Mouse (Mus musculus): Measurements from ENCODE around the gene Rxylt1. TPM values are rescaled to one million over a fixed set of nuclear protein-coding genes. Genes with fewer than 3 reads are reported as not detected.
A peak's percentile ranks its signal among the peaks of the same experiment; 100 is the strongest.

Rxylt1 gene
- polyA plus RNA-seq, 1 experiment from 2014 or later = 45.6 TPM

- Histone ChIP-seq H3K4me3 (ENCODE audit: low read depth, low read length) (peak within 1 kb of the TSS; percentile 64), H3K4me1 (ENCODE audit: control insufficient read depth, insufficient read depth, low read length) (no peaks in the 10 kb centered on the region; the same call in 1 of the 2 replicates), H3K9ac (replicated peaks; ENCODE audit: low read depth, low read length) (peak within 1 kb of the TSS; percentile 97), H3K27me3 (ENCODE audit: control insufficient read depth, insufficient read depth, low read length) (no peaks in the 10 kb centered on the region), H3K9me3 (ENCODE audit: control insufficient read depth, low read length) (no peaks in the 10 kb centered on the region), H3K27ac (ENCODE audit: low read depth, low read length) (peak within 1 kb of the TSS; percentile 93), H3K4me2 (ENCODE audit: low read depth, low read length) (peak within 1 kb of the TSS; percentile 77), H3K36me3 (ENCODE audit: control insufficient read depth, insufficient read depth, low read length) (no peaks in the 10 kb centered on the region)
- WGBS = 0% methylated on average over 52 of the region's 79 CpGs
- peak; percentile 82 for ATAC-seq (ENCODE audit: low read depth)
Observed at GRCm38 (mm10) chr10:122046904-122047726, 50.1 kb downstream of the Rxylt1 start, which contains the start of gene Srgap1. Gene Srgap1 (minus strand): TSS chr10:122047315.

GRCm38 (mm10) chr10:122046511-122046903 lies 50.7 kb downstream of the Rxylt1 start:
- Histone ChIP-seq H3K4me2 (ENCODE audit: low read depth, low read length) (peak overlapping the region; percentile 77), H3K36me3 (ENCODE audit: control insufficient read depth, insufficient read depth, low read length) (no peaks in the 10 kb centered on the region), H3K27ac (ENCODE audit: low read depth, low read length) (peak overlapping the region; percentile 93), H3K4me1 (ENCODE audit: control insufficient read depth, insufficient read depth, low read length) (no peaks in the 10 kb centered on the region; the same call in 1 of the 2 replicates), H3K9me3 (ENCODE audit: control insufficient read depth, low read length) (no peaks in the 10 kb centered on the region), H3K4me3 (ENCODE audit: low read depth, low read length) (peak overlapping the region; percentile 64), H3K27me3 (ENCODE audit: control insufficient read depth, insufficient read depth, low read length) (no peaks in the 10 kb centered on the region), H3K9ac (replicated peaks; ENCODE audit: low read depth, low read length) (peak overlapping the region; percentile 97)
- WGBS = 0% methylated on average over 13 of the region's 13 CpGs
- ATAC-seq (ENCODE audit: low read depth) = 0 out of 2 replicates have a peak, but pooled peaks have one; percentile 18

- H3K27me3 ChIP-seq (ENCODE audit: control insufficient read depth, insufficient read depth, low read length) = no peaks in the 10 kb centered on the region
- peak overlapping the region; percentile 77 for H3K4me2 ChIP-seq (ENCODE audit: low read depth, low read length)
- H3K4me3 ChIP-seq (ENCODE audit: low read depth, low read length) = peak overlapping the region; percentile 64
- H3K4me1 ChIP-seq (ENCODE audit: control insufficient read depth, insufficient read depth, low read length) = no peaks in the 10 kb centered on the region; the same call in 1 of the 2 replicates
- H3K9me3 ChIP-seq (ENCODE audit: control insufficient read depth, low read length) = no peaks in the 10 kb centered on the region
- H3K27ac ChIP-seq (ENCODE audit: low read depth, low read length) = peak overlapping the region; percentile 93
- H3K36me3 ChIP-seq (ENCODE audit: control insufficient read depth, insufficient read depth, low read length) = no peaks in the 10 kb centered on the region
- ATAC-seq (ENCODE audit: low read depth) = peak; percentile 9; the same call in 1 of the 2 replicates
- H3K9ac ChIP-seq (replicated peaks; ENCODE audit: low read depth, low read length) = peak overlapping the region; percentile 97
- WGBS = 6% methylated on average over 9 of the region's 9 CpGs
Observed at GRCm38 (mm10) chr10:122045946-122046345, 51.2 kb downstream of the Rxylt1 start.

GRCm38 (mm10) chr10:122044926-122045325 lies 52.2 kb downstream of the Rxylt1 start:
- no peak for ATAC-seq (ENCODE audit: low read depth)
- H3K4me1 ChIP-seq (ENCODE audit: control insufficient read depth, insufficient read depth, low read length) = no peaks in the 10 kb centered on the region; the same call in 1 of the 2 replicates
- no peaks in the 10 kb centered on the region for H3K36me3 ChIP-seq (ENCODE audit: control insufficient read depth, insufficient read depth, low read length)
- H3K27ac ChIP-seq (ENCODE audit: low read depth, low read length) = no peak overlapping the region
- H3K4me3 ChIP-seq (ENCODE audit: low read depth, low read length) = peak overlapping the region; percentile 64
- H3K9me3 ChIP-seq (ENCODE audit: control insufficient read depth, low read length) = no peaks in the 10 kb centered on the region
- H3K27me3 ChIP-seq (ENCODE audit: control insufficient read depth, insufficient read depth, low read length) = no peaks in the 10 kb centered on the region
- peak overlapping the region; percentile 22; the same call in 1 of the 2 replicates for H3K9ac ChIP-seq (replicated peaks; ENCODE audit: low read depth, low read length)
- H3K4me2 ChIP-seq (ENCODE audit: low read depth, low read length) = peak overlapping the region; percentile 77
- 46% methylated on average over 4 of the region's 4 CpGs for WGBS

GRCm38 (mm10) chr10:122040372-122040771 lies 56.8 kb downstream of the Rxylt1 start:
- no peak for ATAC-seq (ENCODE audit: low read depth)
- 47% methylated on average over 4 of the region's 4 CpGs for WGBS
- Histone ChIP-seq H3K4me2 (ENCODE audit: low read depth, low read length) (no peak overlapping the region), H3K4me3 (ENCODE audit: low read depth, low read length) (no peak overlapping the region), H3K4me1 (ENCODE audit: control insufficient read depth, insufficient read depth, low read length) (no peaks in the 10 kb centered on the region), H3K9ac (replicated peaks; ENCODE audit: low read depth, low read length) (no peak overlapping the region), H3K36me3 (ENCODE audit: control insufficient read depth, insufficient read depth, low read length) (no peaks in the 10 kb centered on the region; the same call in 1 of the 2 replicates), H3K27ac (ENCODE audit: low read depth, low read length) (no peak overlapping the region), H3K27me3 (ENCODE audit: control insufficient read depth, insufficient read depth, low read length) (no peaks in the 10 kb centered on the region), H3K9me3 (ENCODE audit: control insufficient read depth, low read length) (no peaks in the 10 kb centered on the region)

- Histone ChIP-seq H3K4me3 (ENCODE audit: low read depth, low read length) (no peak overlapping the region), H3K9ac (replicated peaks; ENCODE audit: low read depth, low read length) (no peak overlapping the region), H3K9me3 (ENCODE audit: control insufficient read depth, low read length) (no peaks in the 10 kb centered on the region), H3K27ac (ENCODE audit: low read depth, low read length) (no peak overlapping the region), H3K36me3 (ENCODE audit: control insufficient read depth, insufficient read depth, low read length) (no peaks in the 10 kb centered on the region; the same call in 1 of the 2 replicates), H3K4me2 (ENCODE audit: low read depth, low read length) (no peak overlapping the region), H3K27me3 (ENCODE audit: control insufficient read depth, insufficient read depth, low read length) (no peaks in the 10 kb centered on the region), H3K4me1 (ENCODE audit: control insufficient read depth, insufficient read depth, low read length) (no peaks in the 10 kb centered on the region)
- no peak for ATAC-seq (ENCODE audit: low read depth)
- WGBS = 94% methylated on average over 4 of the region's 4 CpGs
Observed at GRCm38 (mm10) chr10:122039566-122039965, 57.6 kb downstream of the Rxylt1 start.

- no peak overlapping the region for H3K27ac ChIP-seq (ENCODE audit: low read depth, low read length)
- H3K4me2 ChIP-seq (ENCODE audit: low read depth, low read length) = no peak overlapping the region
- no peaks in the 10 kb centered on the region for H3K9me3 ChIP-seq (ENCODE audit: control insufficient read depth, low read length)
- H3K36me3 ChIP-seq (ENCODE audit: control insufficient read depth, insufficient read depth, low read length) = no peaks in the 10 kb centered on the region; the same call in 1 of the 2 replicates
- H3K4me1 ChIP-seq (ENCODE audit: control insufficient read depth, insufficient read depth, low read length) = no peaks in the 10 kb centered on the region
- H3K9ac ChIP-seq (replicated peaks; ENCODE audit: low read depth, low read length) = no peak overlapping the region
- no peak overlapping the region for H3K4me3 ChIP-seq (ENCODE audit: low read depth, low read length)
- peak; percentile 66; the same call in 1 of the 2 replicates for ATAC-seq (ENCODE audit: low read depth)
- 67% methylated on average over 3 of the region's 3 CpGs for WGBS
- H3K27me3 ChIP-seq (ENCODE audit: control insufficient read depth, insufficient read depth, low read length) = no peaks in the 10 kb centered on the region
Observed at GRCm38 (mm10) chr10:122038554-122038953, 58.6 kb downstream of the Rxylt1 start.

GRCm38 (mm10) chr10:122033271-122033670 lies 63.9 kb downstream of the Rxylt1 start:
- 82% methylated on average over 5 of the region's 5 CpGs for WGBS
- Histone ChIP-seq H3K9ac (replicated peaks; ENCODE audit: low read depth, low read length) (no peak overlapping the region), H3K4me1 (ENCODE audit: control insufficient read depth, insufficient read depth, low read length) (no peaks in the 10 kb centered on the region), H3K4me2 (ENCODE audit: low read depth, low read length) (no peak overlapping the region), H3K9me3 (ENCODE audit: control insufficient read depth, low read length) (no peaks in the 10 kb centered on the region; the same call in 1 of the 2 replicates), H3K4me3 (ENCODE audit: low read depth, low read length) (no peak overlapping the region), H3K27me3 (ENCODE audit: control insufficient read depth, insufficient read depth, low read length) (no peaks in the 10 kb centered on the region), H3K27ac (ENCODE audit: low read depth, low read length) (no peak overlapping the region), H3K36me3 (ENCODE audit: control insufficient read depth, insufficient read depth, low read length) (no peaks in the 10 kb centered on the region; the same call in 1 of the 2 replicates)
- no peak for ATAC-seq (ENCODE audit: low read depth)

GRCm38 (mm10) chr10:122030420-122030819 lies 66.8 kb downstream of the Rxylt1 start:
- Histone ChIP-seq H3K4me1 (ENCODE audit: control insufficient read depth, insufficient read depth, low read length) (no peaks in the 10 kb centered on the region), H3K9me3 (ENCODE audit: control insufficient read depth, low read length) (no peaks in the 10 kb centered on the region; the same call in 1 of the 2 replicates), H3K36me3 (ENCODE audit: control insufficient read depth, insufficient read depth, low read length) (no peaks in the 10 kb centered on the region), H3K27me3 (ENCODE audit: control insufficient read depth, insufficient read depth, low read length) (no peaks in the 10 kb centered on the region), H3K4me2 (ENCODE audit: low read depth, low read length) (no peak overlapping the region), H3K9ac (replicated peaks; ENCODE audit: low read depth, low read length) (no peak overlapping the region), H3K4me3 (ENCODE audit: low read depth, low read length) (no peak overlapping the region), H3K27ac (ENCODE audit: low read depth, low read length) (no peak overlapping the region)
- 83% methylated on average over 5 of the region's 5 CpGs for WGBS
- ATAC-seq (ENCODE audit: low read depth) = no peak
